Mouse (Mus musculus) stomach, embryonic 14.5 days (tissue): ENCODE measurements around the gene Ank2. TPM values are rescaled to one million over a fixed set of nuclear protein-coding genes. Genes with fewer than 3 reads are reported as not detected.

ENCODE experiments used
- ATAC-seq: fragments of 200-750 bp; cut with Nextera tagmentation; 2 replicates; pipeline ENCODE4 v1.8.0; 2017; ENCODE audit warnings: low read depth, moderate TSS enrichment; ENCODE audit not compliant: insufficient number of reproducible peaks, insufficient read depth, low FRiP score
- H3K27ac ChIP-seq: fragments of 300-500 bp; sonication (generic); 2 replicates; pipeline ENCODE4 v1.5.1; 2014; ENCODE audit warnings: mild to moderate bottlenecking, low read length, moderate library complexity, mixed read lengths
- H3K27me3 ChIP-seq: fragments of 300-500 bp; sonication (generic); 2 replicates; pipeline ENCODE4 v1.6.1; 2014; ENCODE audit warnings: low read length, control low read depth, mixed read lengths; ENCODE audit not compliant: control insufficient read depth, insufficient read depth
- H3K36me3 ChIP-seq: fragments of 300-500 bp; sonication (generic); 2 replicates; pipeline ENCODE4 v1.6.1; 2014; ENCODE audit warnings: mild to moderate bottlenecking, control low read depth, low read length, moderate library complexity, mixed read lengths; ENCODE audit not compliant: control insufficient read depth, insufficient read depth
- H3K4me1 ChIP-seq: fragments of 300-500 bp; sonication (generic); 2 replicates; pipeline ENCODE4 v1.6.1; 2014; ENCODE audit warnings: low read length, control low read depth, mixed read lengths; ENCODE audit not compliant: control insufficient read depth, insufficient read depth
- H3K4me2 ChIP-seq: fragments of 300-500 bp; sonication (generic); replicated peaks from 2 replicates; pipeline ENCODE4 v1.6.1; 2014; ENCODE audit warnings: low read depth, low read length, control low read depth
- H3K4me3 ChIP-seq: fragments of 300-500 bp; sonication (generic); 2 replicates; pipeline ENCODE4 v1.5.1; 2014; ENCODE audit warnings: low read depth, low read length, control low read depth
- H3K9ac ChIP-seq: fragments of 300-500 bp; sonication (generic); replicated peaks from 2 replicates; pipeline ENCODE4 v1.6.1; 2014; ENCODE audit warnings: low read depth, mild to moderate bottlenecking, control low read depth, low read length, moderate library complexity, mixed read lengths
- H3K9me3 ChIP-seq: fragments of 300-500 bp; sonication (generic); 2 replicates; pipeline ENCODE4 v1.6.1; 2016; ENCODE audit warnings: low read depth, low read length, control low read depth; ENCODE audit not compliant: control insufficient read depth
- whole genome bisulfite sequencing: fragments of 180-500 bp; shearing (Covaris S2); extraction: QIAGEN DNeasy Blood & Tissue Kit; methylation state at CpG from one replicate; pipeline ENCODE4 v1.1.7; 2014; 5-methylcytosine and 5-hydroxymethylcytosine counted together
- polyA plus RNA-seq: library from polyadenylated mRNA; unstranded; fragments of >200 nt; fragmentation: Nextera tagmentation; extraction: Ambion mirVana; gene quantifications from 2 replicates; pipeline ENCODE4 v1.2.1, GENCODE M21; 2014

Gene Ank2
- polyA plus RNA-seq, 1 experiment from 2014 or later: 50.0 TPM

- Histone ChIP-seq H3K4me2 (no peak overlapping the region), H3K9me3 (no peaks in the 10 kb centered on the region), H3K4me3 (no peak overlapping the region), H3K27ac (no peak overlapping the region), H3K36me3 (no peaks in the 10 kb centered on the region), H3K27me3 (no peaks in the 10 kb centered on the region), H3K9ac (no peak overlapping the region), H3K4me1 (no peaks in the 10 kb centered on the region)
- 76% methylated on average over 13 of the region's 13 CpGs for WGBS
- ATAC-seq: no peak
Measured at GRCm38 (mm10) chr3:127429866-127430265, 69.3 kb downstream of the Ank2 start.

GRCm38 (mm10) chr3:127428527-127428926 is 70.6 kb downstream of the Ank2 start:
- ATAC-seq: no peak
- WGBS: 93% methylated on average over 3 of the region's 3 CpGs
- Histone ChIP-seq H3K27me3 (no peaks in the 10 kb centered on the region), H3K4me3 (no peak overlapping the region), H3K9me3 (no peaks in the 10 kb centered on the region), H3K9ac (no peak overlapping the region), H3K36me3 (no peaks in the 10 kb centered on the region), H3K4me2 (no peak overlapping the region), H3K27ac (no peak overlapping the region), H3K4me1 (no peaks in the 10 kb centered on the region)

- Histone ChIP-seq H3K27ac (no peak overlapping the region), H3K9me3 (no peaks in the 10 kb centered on the region), H3K36me3 (no peaks in the 10 kb centered on the region), H3K4me3 (no peak overlapping the region), H3K9ac (no peak overlapping the region), H3K27me3 (no peaks in the 10 kb centered on the region), H3K4me1 (no peaks in the 10 kb centered on the region), H3K4me2 (no peak overlapping the region)
- WGBS: 84% methylated on average over 4 of the region's 4 CpGs
- ATAC-seq: no peak
Measured at GRCm38 (mm10) chr3:127416950-127417349, 82.2 kb downstream of the Ank2 start.

GRCm38 (mm10) chr3:127414438-127414837 is 84.7 kb downstream of the Ank2 start:
- no peak for ATAC-seq
- Histone ChIP-seq H3K9ac (no peak overlapping the region), H3K36me3 (no peaks in the 10 kb centered on the region), H3K4me1 (no peaks in the 10 kb centered on the region), H3K4me2 (no peak overlapping the region), H3K27ac (no peak overlapping the region), H3K4me3 (no peak overlapping the region), H3K9me3 (no peaks in the 10 kb centered on the region), H3K27me3 (no peaks in the 10 kb centered on the region)
- WGBS: 20% methylated on average over 1 of the region's 1 CpGs

- peak; percentile 93 for ATAC-seq
- peak overlapping the region; percentile 45 for H3K9ac ChIP-seq
Measured at GRCm38 (mm10) chr3:127408684-127409550, 90.2 kb downstream of the Ank2 start.

GRCm38 (mm10) chr3:127407868-127408574 is 91.1 kb downstream of the Ank2 start:
- Histone ChIP-seq H3K4me1 (0 out of 2 replicates have a peak, but pooled peaks cover 8% of the 10 kb centered on the region), H3K9ac (peak overlapping the region; percentile 45), H3K4me3 (peak overlapping the region; percentile 46), H3K27me3 (no peaks in the 10 kb centered on the region), H3K4me2 (peak overlapping the region; percentile 86), H3K27ac (peak overlapping the region; percentile 27; the same call in 1 of the 2 replicates), H3K36me3 (no peaks in the 10 kb centered on the region), H3K9me3 (no peaks in the 10 kb centered on the region)
- ATAC-seq: no peak
- WGBS: 6% methylated on average over 9 of the region's 9 CpGs

More at GRCm38 (mm10) chr3:127408684-127409550, 90.2 kb downstream of the Ank2 start:
- Histone ChIP-seq H3K4me2 (peak overlapping the region; percentile 86), H3K27ac (peak overlapping the region; percentile 36; the same call in 1 of the 2 replicates), H3K27me3 (no peaks in the 10 kb centered on the region), H3K9me3 (no peaks in the 10 kb centered on the region), H3K4me3 (peak overlapping the region; percentile 46), H3K36me3 (no peaks in the 10 kb centered on the region), H3K4me1 (0 out of 2 replicates have a peak, but pooled peaks cover 8% of the 10 kb centered on the region)
- 16% methylated on average over 23 of the region's 23 CpGs for WGBS

GRCm38 (mm10) chr3:127406883-127407282 is 92.3 kb downstream of the Ank2 start:
- Histone ChIP-seq H3K27me3 (no peaks in the 10 kb centered on the region), H3K4me3 (no peak overlapping the region), H3K9me3 (no peaks in the 10 kb centered on the region), H3K27ac (no peak overlapping the region), H3K9ac (no peak overlapping the region), H3K36me3 (no peaks in the 10 kb centered on the region), H3K4me1 (0 out of 2 replicates have a peak, but pooled peaks cover 8% of the 10 kb centered on the region), H3K4me2 (no peak overlapping the region)
- 92% methylated on average over 4 of the region's 4 CpGs for WGBS
- ATAC-seq: no peak

- 49% methylated on average over 3 of the region's 3 CpGs for WGBS
Measured at GRCm38 (mm10) chr3:127404371-127404770, 94.8 kb downstream of the Ank2 start.

More at GRCm38 (mm10) chr3:127404371-127404770, 94.8 kb downstream of the Ank2 start:
- H3K27ac ChIP-seq: no peak overlapping the region
- no peaks in the 10 kb centered on the region for H3K36me3 ChIP-seq
- no peak for ATAC-seq
- 0 out of 2 replicates have a peak, but pooled peaks cover 8% of the 10 kb centered on the region for H3K4me1 ChIP-seq
- no peaks in the 10 kb centered on the region for H3K9me3 ChIP-seq
- no peak overlapping the region for H3K4me2 ChIP-seq
- no peak overlapping the region for H3K9ac ChIP-seq
- H3K27me3 ChIP-seq: no peaks in the 10 kb centered on the region
- H3K4me3 ChIP-seq: no peak overlapping the region
